Mouse (Mus musculus): ENCODE measurements around the gene Edrf1.
"Not testable (repeated sequence)": the region's sequence is repeated elsewhere in the genome, so short reads cannot be mapped to it uniquely, and the experiment has no call there.

The Edrf1 gene

GRCm38 (mm10) chr7:133645716-133646115 lies 8.4 kb downstream of the Edrf1 start:
- no peak for DNase-seq (ENCODE audit: low spot score in 2 of 2)

GRCm38 (mm10) chr7:133662467-133662866 lies 25.1 kb downstream of the Edrf1 start:
- DNase-seq (ENCODE audit: low spot score in 2 of 2): no peak

GRCm38 (mm10) chr7:133669071-133669470 lies 31.7 kb downstream of the Edrf1 start:
- DNase-seq (ENCODE audit: low spot score in 2 of 2): no peak

GRCm38 (mm10) chr7:133669946-133670345 lies 32.6 kb downstream of the Edrf1 start:
- no peak for DNase-seq (ENCODE audit: low spot score in 2 of 2)

- DNase-seq (ENCODE audit: low spot score in 2 of 2): no peak
Observed at GRCm38 (mm10) chr7:133670846-133671245, 33.5 kb downstream of the Edrf1 start.

- no peak for DNase-seq (ENCODE audit: low spot score in 2 of 2)
Observed at GRCm38 (mm10) chr7:133676002-133676401, 38.7 kb downstream of the Edrf1 start.

- DNase-seq (ENCODE audit: low spot score in 2 of 2): no peak
Observed at GRCm38 (mm10) chr7:133678716-133679115, 41.4 kb downstream of the Edrf1 start.

GRCm38 (mm10) chr7:133679439-133679838 lies 42.1 kb downstream of the Edrf1 start:
- DNase-seq (ENCODE audit: low spot score in 2 of 2): no peak

GRCm38 (mm10) chr7:133679961-133680360 lies 42.6 kb downstream of the Edrf1 start, which contains the start of gene Mmp21:
Mmp21 (minus strand) TSS chr7:133680061.
- DNase-seq (ENCODE audit: low spot score in 2 of 2): no peak

GRCm38 (mm10) chr7:133683626-133684025 lies 46.3 kb downstream of the Edrf1 start:
- no peak for DNase-seq (ENCODE audit: low spot score in 2 of 2)

- DNase-seq (ENCODE audit: low spot score in 2 of 2): no peak
Observed at GRCm38 (mm10) chr7:133684110-133684509, 46.8 kb downstream of the Edrf1 start.

- DNase-seq (ENCODE audit: low spot score in 2 of 2): no peak
Observed at GRCm38 (mm10) chr7:133684701-133685100, 47.4 kb downstream of the Edrf1 start.

- DNase-seq (ENCODE audit: low spot score in 2 of 2): not testable (repeated sequence)
Observed at GRCm38 (mm10) chr7:133685644-133686043, 48.3 kb downstream of the Edrf1 start.

- no peak for DNase-seq (ENCODE audit: low spot score in 2 of 2)
Observed at GRCm38 (mm10) chr7:133698021-133698709, 60.8 kb downstream of the Edrf1 start.

- no peak for DNase-seq (ENCODE audit: low spot score in 2 of 2)
Observed at GRCm38 (mm10) chr7:133699885-133700284, 62.5 kb downstream of the Edrf1 start.

GRCm38 (mm10) chr7:133701366-133701765 lies 64.0 kb downstream of the Edrf1 start:
- DNase-seq (ENCODE audit: low spot score in 2 of 2): no peak

GRCm38 (mm10) chr7:133702333-133702732 lies 65.0 kb downstream of the Edrf1 start:
- DNase-seq (ENCODE audit: low spot score in 2 of 2): no peak

- DNase-seq (ENCODE audit: low spot score in 2 of 2): no peak
Observed at GRCm38 (mm10) chr7:133703906-133704305, 66.6 kb downstream of the Edrf1 start.

- DNase-seq (ENCODE audit: low spot score in 2 of 2): peak in 1 of 2 experiments; percentile 26
Observed at GRCm38 (mm10) chr7:133707301-133707700, 70.0 kb downstream of the Edrf1 start.

- no peak for DNase-seq (ENCODE audit: low spot score in 2 of 2)
Observed at GRCm38 (mm10) chr7:133715387-133715786, 78.0 kb downstream of the Edrf1 start.

GRCm38 (mm10) chr7:133718580-133718979 lies 81.2 kb downstream of the Edrf1 start:
- no peak for DNase-seq (ENCODE audit: low spot score in 2 of 2)

GRCm38 (mm10) chr7:133720616-133721015 lies 83.3 kb downstream of the Edrf1 start:
- no peak for DNase-seq (ENCODE audit: low spot score in 2 of 2)
